Mouse (Mus musculus): ENCODE data around the gene Sprr1a. TPM values are rescaled to one million over a fixed set of nuclear protein-coding genes. Genes with fewer than 3 reads are reported as not detected.

The Sprr1a gene
- polyA plus RNA-seq, 1 experiment from 2014 or later: 14.1 TPM

DNA sequence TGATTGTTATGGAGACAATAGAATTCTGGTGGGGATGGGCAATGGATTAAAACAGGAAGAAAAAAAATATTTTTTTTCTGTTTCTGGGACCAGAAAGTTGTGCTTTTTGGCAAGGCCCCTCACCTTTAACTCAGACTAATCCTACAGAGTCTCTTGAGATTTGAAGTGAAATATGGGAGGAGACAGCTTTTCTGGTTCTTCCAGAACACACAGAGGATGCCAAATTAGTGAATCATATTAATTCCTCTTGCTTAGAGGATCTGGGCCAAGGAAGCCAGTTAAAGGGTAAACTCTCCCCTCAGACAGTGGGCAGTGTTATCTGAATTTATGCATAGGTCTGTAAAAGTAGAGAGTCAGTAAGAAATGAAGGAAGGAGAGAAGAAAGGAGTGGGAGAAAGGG is 18.3 kb downstream of the Sprr1a start:
- in situ Hi-C loops (cut with MboI; ENCODE audit: low pct_unique_long_range_greater_than_20kb): no loop called here
- ChIA-PET POLR2A (no interaction called here), CTCF (interaction anchor here (0.9 to 6.2 kb wide), 6 partner anchors 8 to 317 kb away, joined by 3 to 28 read pairs (median 4); partner anchors contain the start of gene Sprr3)
- DNase-seq (ENCODE audit: low read depth, low spot score) (no peak), ATAC-seq (peak; percentile 89)
- H3K27me3 ChIP-seq: no peaks in the 10 kb centered on the region
- TF ChIP-seq CTCF (IDR thresholded peaks at IDR 0.05): no peak

DNA sequence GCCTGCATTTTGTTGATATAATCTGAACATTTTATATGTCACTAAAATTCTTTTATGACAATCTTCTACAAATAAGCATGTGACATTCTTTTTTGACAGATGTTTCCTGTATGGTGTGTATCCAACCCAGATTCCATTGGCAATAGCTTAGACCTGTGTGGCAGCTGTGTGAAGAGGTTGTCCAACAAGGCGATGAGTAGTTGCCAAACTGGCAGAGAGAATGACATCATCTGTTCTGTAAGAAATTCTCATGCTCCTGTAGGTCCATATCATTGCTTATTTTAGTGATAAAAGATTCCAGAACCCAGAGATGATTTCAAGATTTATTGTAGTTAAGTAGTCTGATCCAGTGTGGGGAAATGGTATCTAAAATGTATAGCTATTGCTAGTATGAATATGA is 19.1 kb downstream of the Sprr1a start:
- ChIA-PET CTCF (interaction anchor here (0.8 to 6.2 kb wide), 5 partner anchors 9 to 24 kb away, joined by 3 to 28 read pairs (median 4); partner anchors contain the start of gene Sprr3), POLR2A (no interaction called here)
- in situ Hi-C loops (cut with MboI; ENCODE audit: low pct_unique_long_range_greater_than_20kb): no loop called here
- TF ChIP-seq CTCF (IDR thresholded peaks at IDR 0.05): no peak
- H3K27me3 ChIP-seq: no peaks in the 10 kb centered on the region
- ATAC-seq: no peak
- DNase-seq (ENCODE audit: low read depth, low spot score): no peak

DNA sequence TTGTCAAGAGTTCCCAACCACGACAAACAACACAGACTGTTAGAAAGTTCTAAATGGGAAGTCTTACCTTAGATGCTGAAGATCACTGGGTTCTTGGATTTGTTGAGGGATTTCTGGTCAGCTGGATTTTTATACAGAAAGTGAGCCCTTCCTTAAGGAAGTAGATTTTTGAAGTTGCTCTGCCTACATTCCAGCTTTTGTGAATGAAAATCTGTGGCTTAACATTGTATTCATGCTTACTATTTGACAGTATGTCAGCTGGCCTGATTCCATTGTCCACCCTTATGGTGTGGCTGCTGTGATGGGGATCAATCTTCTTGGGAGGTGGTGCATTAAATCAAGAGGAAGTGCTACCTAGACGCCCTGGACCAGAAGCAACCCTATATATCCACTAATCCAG is 27.1 kb downstream of the Sprr1a start, which contains the start of gene Sprr3:
TSS of gene Sprr3 (minus strand) at position 101 of the 400 bp plus-strand sequence.
- in situ Hi-C loops (cut with MboI; ENCODE audit: low pct_unique_long_range_greater_than_20kb): no loop called here

DNA sequence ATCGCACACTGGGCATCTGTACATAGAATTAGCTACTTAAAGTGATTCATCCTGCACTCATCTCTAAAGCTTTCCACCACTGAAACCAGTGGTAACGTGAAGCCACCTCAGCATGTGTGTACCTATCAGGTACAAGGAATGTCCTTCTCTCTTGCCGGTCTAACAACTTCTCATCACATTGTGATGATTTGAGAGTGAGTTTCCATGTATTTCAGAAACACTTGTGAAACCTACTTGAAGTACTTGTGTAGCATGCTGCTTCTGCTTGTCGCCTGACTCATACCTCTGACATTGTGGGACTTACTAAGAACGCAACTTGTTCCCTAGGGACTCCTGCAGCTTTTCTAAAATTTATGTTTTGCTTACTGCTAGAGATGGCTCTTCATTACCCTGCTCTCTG is 30.5 kb downstream of the Sprr1a start:
- ATAC-seq (no peak), DNase-seq (ENCODE audit: low read depth, low spot score) (no peak)
- no peak for TF ChIP-seq CTCF (IDR thresholded peaks at IDR 0.05)
- CTCF ChIA-PET: interaction anchor here (1.0 to 1.6 kb wide), 2 partner anchors 12 to 16 kb away, joined by 4 to 5 read pairs; no protein-coding TSS in a partner anchor
- POLR2A ChIA-PET: no interaction called here
- no peaks in the 10 kb centered on the region for H3K27me3 ChIP-seq
- in situ Hi-C loops (cut with MboI; ENCODE audit: low pct_unique_long_range_greater_than_20kb): no loop called here

More for the DNA sequence above, 27.1 kb downstream of the Sprr1a start, which contains the start of gene Sprr3:
- POLR2A ChIA-PET: no interaction called here
- H3K27me3 ChIP-seq: no peaks in the 10 kb centered on the region
- ATAC-seq (no peak), DNase-seq (ENCODE audit: low read depth, low spot score) (no peak)
- CTCF ChIA-PET: interaction anchor here (1.5 kb wide), 1 partner anchor 8 kb away, joined by 5 read pairs; no protein-coding TSS in a partner anchor
- no peak for TF ChIP-seq CTCF (IDR thresholded peaks at IDR 0.05)

DNA sequence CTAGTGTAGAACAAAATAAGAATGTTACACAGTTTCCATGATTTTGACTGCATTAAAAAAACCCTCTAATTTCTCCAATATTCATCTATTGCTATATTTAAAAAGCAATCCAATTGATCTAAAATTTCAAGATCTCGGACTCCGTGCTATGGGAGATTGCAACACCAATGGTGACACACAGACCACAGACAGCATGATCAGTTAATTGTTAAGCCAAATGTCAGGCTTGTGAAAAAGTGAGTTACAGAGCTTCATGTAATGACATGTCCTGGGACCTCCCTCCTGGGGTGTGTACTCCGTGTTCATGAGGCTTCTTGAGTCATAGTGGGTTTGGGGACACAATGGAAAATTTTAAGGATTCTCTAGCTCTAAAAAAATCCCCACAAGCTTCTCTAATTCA is 45.5 kb downstream of the Sprr1a start:
- peaks cover 3% of the 10 kb centered on the region for H3K27me3 ChIP-seq
- in situ Hi-C loops (cut with MboI; ENCODE audit: low pct_unique_long_range_greater_than_20kb): no loop called here
- TF ChIP-seq CTCF (IDR thresholded peaks at IDR 0.05): no peak
- DNase-seq (ENCODE audit: low read depth, low spot score) (no peak), ATAC-seq (peak; percentile 19)
- ChIA-PET CTCF (interaction anchor here (0.8 to 1.3 kb wide), 4 partner anchors 9 to 291 kb away, joined by 3 to 5 read pairs (median 4); no protein-coding TSS in a partner anchor), POLR2A (interaction anchor here (0.6 to 0.7 kb wide), 3 partner anchors 24 to 1887 kb away, joined by 3 read pairs; no protein-coding TSS in a partner anchor)

DNA sequence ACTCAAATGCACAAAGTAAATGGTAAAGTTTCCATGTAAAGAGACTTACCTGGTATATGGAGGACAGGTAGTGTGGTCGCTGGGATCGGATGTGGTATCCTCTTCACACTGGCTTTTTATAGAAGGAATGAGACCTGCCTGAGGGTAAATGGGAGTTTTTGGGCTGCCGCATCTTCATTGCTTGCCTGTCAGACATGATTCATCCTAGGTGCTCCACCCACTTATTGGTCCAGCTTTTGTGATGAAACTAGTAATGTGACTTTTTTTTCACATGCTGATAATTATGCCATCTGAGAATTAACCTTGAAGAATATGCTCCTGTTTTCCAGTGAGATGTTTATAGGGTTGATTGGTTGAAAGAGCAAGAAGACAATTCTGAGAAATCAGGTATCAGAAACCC is 47.0 kb downstream of the Sprr1a start, which contains the start of gene Sprr1b:
TSS of gene Sprr1b (minus strand) at position 101 of the 400 bp plus-strand sequence.
- no peaks in the 10 kb centered on the region for H3K27me3 ChIP-seq
- DNase-seq (ENCODE audit: low read depth, low spot score) (no peak), ATAC-seq (no peak)
- CTCF ChIA-PET: no interaction called here
- POLR2A ChIA-PET: no interaction called here
- TF ChIP-seq CTCF (IDR thresholded peaks at IDR 0.05): no peak
- in situ Hi-C loops (cut with MboI; ENCODE audit: low pct_unique_long_range_greater_than_20kb): no loop called here

Other genes with a start within 250 kb of the Sprr1a start
- gene Sprr2a3, start 200.5 kb downstream of the Sprr1a start, polyA plus RNA-seq (2021): not detected
- not detected for gene Sprr2b, start 169.3 kb downstream of the Sprr1a start, polyA plus RNA-seq (2021)
- gene Sprr2d, start 146.8 kb downstream of the Sprr1a start, polyA plus RNA-seq (2021): not detected
- gene Sprr2e, start 133.8 kb downstream of the Sprr1a start, polyA plus RNA-seq (2021): not detected
- gene Sprr2f, start 120.7 kb downstream of the Sprr1a start, polyA plus RNA-seq (2021): not detected
- not detected for gene Sprr2h, start 100.2 kb downstream of the Sprr1a start, polyA plus RNA-seq (2021)
- gene Sprr2i, start 77.9 kb downstream of the Sprr1a start, polyA plus RNA-seq (2021): not detected
- not detected for gene Sprr2j-ps, start 67.8 kb downstream of the Sprr1a start, polyA plus RNA-seq (2021)
- gene Gm9774, start 56.5 kb downstream of the Sprr1a start, polyA plus RNA-seq (2021): 11.3 TPM
- not detected for gene Sprr2k, start 53.3 kb downstream of the Sprr1a start, polyA plus RNA-seq (2021)
- 0.19 TPM for gene Sprr1b, start 47.1 kb downstream of the Sprr1a start, polyA plus RNA-seq (2021)
- gene Sprr3, start 27.2 kb downstream of the Sprr1a start, polyA plus RNA-seq (2021): not detected
- not detected for gene Sprr4, start 14.6 kb upstream of the Sprr1a start, polyA plus RNA-seq (2021)
- gene 2310046K23Rik, start 48.6 kb upstream of the Sprr1a start, polyA plus RNA-seq (2021): not detected
- gene Ivl, start 87.8 kb upstream of the Sprr1a start, polyA plus RNA-seq (2021): not detected
- gene Smcp, start 103.1 kb upstream of the Sprr1a start, polyA plus RNA-seq (2021): not detected
- not detected for gene 2210017I01Rik, start 121.6 kb upstream of the Sprr1a start, polyA plus RNA-seq (2021)
- not detected for gene Lce6a, start 135.8 kb upstream of the Sprr1a start, polyA plus RNA-seq (2021)
- gene Lce1a1, start 162.4 kb upstream of the Sprr1a start, polyA plus RNA-seq (2021): not detected
- gene Lce1b, start 171.0 kb upstream of the Sprr1a start, polyA plus RNA-seq (2021): not detected
- not detected for gene Lce1a2, start 184.4 kb upstream of the Sprr1a start, polyA plus RNA-seq (2021)
- gene Lce1c, start 193.4 kb upstream of the Sprr1a start, polyA plus RNA-seq (2021): not detected
- gene Lce1d, start 201.3 kb upstream of the Sprr1a start, polyA plus RNA-seq (2021): not detected
- not detected for gene Lce1e, start 223.2 kb upstream of the Sprr1a start, polyA plus RNA-seq (2021)
- not detected for gene Lce1f, start 234.5 kb upstream of the Sprr1a start, polyA plus RNA-seq (2021)

Data from Patski (cell line).